Mouse (Mus musculus) hindbrain, embryonic 15.5 days (tissue): Measurements from ENCODE around the gene Dct. TPM values are rescaled to one million over a fixed set of nuclear protein-coding genes. Genes with fewer than 3 reads are reported as not detected.

Experiments used
- ATAC-seq: fragments of 200-750 bp; cut with Nextera tagmentation; 2 replicates; pipeline ENCODE4 v1.8.0; 2017; ENCODE audit warnings: low read depth, moderate number of reproducible peaks, moderate TSS enrichment; ENCODE audit not compliant: low FRiP score
- H3K27ac ChIP-seq: fragments of 300-500 bp; sonication (generic); replicated peaks from 2 replicates; pipeline ENCODE4 v1.5.1; 2015; ENCODE audit warnings: mild to moderate bottlenecking, inconsistent platforms
- H3K27me3 ChIP-seq: fragments of 300-500 bp; sonication (generic); 2 replicates; pipeline ENCODE4 v1.6.1; 2015; ENCODE audit warnings: control low read depth, inconsistent platforms
- H3K36me3 ChIP-seq: fragments of 300-500 bp; sonication (generic); 2 replicates; pipeline ENCODE4 v1.6.1; 2015; ENCODE audit warnings: control low read depth, inconsistent platforms
- H3K4me1 ChIP-seq: fragments of 300-500 bp; sonication (generic); replicated peaks from 2 replicates; pipeline ENCODE4 v1.6.1; 2015; ENCODE audit warnings: control low read depth, inconsistent platforms
- H3K4me2 ChIP-seq: fragments of 300-500 bp; sonication (generic); 2 replicates; pipeline ENCODE4 v1.6.1; 2015; ENCODE audit warnings: moderate library complexity, mild to moderate bottlenecking, inconsistent platforms
- H3K4me3 ChIP-seq: fragments of 300-500 bp; sonication (generic); 2 replicates; pipeline ENCODE4 v1.5.1; 2015; ENCODE audit warnings: mild to moderate bottlenecking, inconsistent platforms
- H3K9ac ChIP-seq: fragments of 300-500 bp; sonication (generic); 2 replicates; pipeline ENCODE4 v1.6.1; 2015; ENCODE audit warnings: inconsistent platforms
- H3K9me3 ChIP-seq: fragments of 300-500 bp; sonication (generic); 2 replicates; pipeline ENCODE4 v1.6.1; 2016; ENCODE audit warnings: control low read depth, inconsistent platforms
- WGBS: fragments of 180-500 bp; shearing (Covaris S2); methylation state at CpG from one replicate; pipeline ENCODE4 v1.1.7; 2015; 5-methylcytosine and 5-hydroxymethylcytosine counted together
- polyA plus RNA-seq: library from polyadenylated mRNA; unstranded; fragments of >200 nt; fragmentation: Nextera tagmentation; extraction: Ambion mirVana; gene quantifications from 2 replicates; pipeline ENCODE4 v1.2.1, GENCODE M21; 2015

The Dct gene
- polyA plus RNA-seq, 1 experiment from 2014 or later, result 1.1 TPM

GRCm38 (mm10) chr14:117988444-117988843 lies 63.6 kb downstream of the Dct start:
- no peak overlapping the region for H3K4me2 ChIP-seq
- H3K4me3 ChIP-seq, result no peak overlapping the region
- no peak for ATAC-seq
- H3K36me3 ChIP-seq, result no peaks in the 10 kb centered on the region
- no peaks in the 10 kb centered on the region for H3K9me3 ChIP-seq
- H3K9ac ChIP-seq, result no peak overlapping the region
- no peaks in the 10 kb centered on the region for H3K4me1 ChIP-seq
- no peak overlapping the region for H3K27ac ChIP-seq
- no peaks in the 10 kb centered on the region for H3K27me3 ChIP-seq
- 85% methylated on average over 10 of the region's 10 CpGs for WGBS

DNA sequence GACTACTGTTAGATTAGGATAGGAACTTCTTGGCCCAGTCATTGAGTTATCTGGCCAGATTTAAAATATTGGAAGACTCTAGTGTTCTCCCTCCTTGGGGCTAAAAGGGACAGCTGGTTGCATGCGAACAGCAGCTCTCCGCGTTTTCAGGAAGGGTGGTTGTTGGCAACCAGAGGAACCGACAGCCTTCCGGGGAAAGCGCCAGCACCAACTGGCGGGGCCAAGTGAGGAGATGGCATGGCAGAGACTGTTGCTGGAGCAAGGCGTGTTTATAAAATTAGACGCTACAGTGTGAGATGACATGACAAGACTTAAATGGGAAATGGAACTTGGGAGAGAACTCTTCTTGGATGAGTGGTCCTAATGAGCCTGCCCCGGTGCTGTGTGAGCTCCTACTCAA lies 70.5 kb downstream of the Dct start:
- Histone ChIP-seq H3K9ac (no peak overlapping the region), H3K4me3 (no peak overlapping the region), H3K36me3 (no peaks in the 10 kb centered on the region), H3K27me3 (no peaks in the 10 kb centered on the region), H3K27ac (no peak overlapping the region), H3K4me1 (no peaks in the 10 kb centered on the region), H3K4me2 (no peak overlapping the region), H3K9me3 (no peaks in the 10 kb centered on the region)
- 92% methylated on average over 10 of the region's 10 CpGs for WGBS
- ATAC-seq, result no peak

DNA sequence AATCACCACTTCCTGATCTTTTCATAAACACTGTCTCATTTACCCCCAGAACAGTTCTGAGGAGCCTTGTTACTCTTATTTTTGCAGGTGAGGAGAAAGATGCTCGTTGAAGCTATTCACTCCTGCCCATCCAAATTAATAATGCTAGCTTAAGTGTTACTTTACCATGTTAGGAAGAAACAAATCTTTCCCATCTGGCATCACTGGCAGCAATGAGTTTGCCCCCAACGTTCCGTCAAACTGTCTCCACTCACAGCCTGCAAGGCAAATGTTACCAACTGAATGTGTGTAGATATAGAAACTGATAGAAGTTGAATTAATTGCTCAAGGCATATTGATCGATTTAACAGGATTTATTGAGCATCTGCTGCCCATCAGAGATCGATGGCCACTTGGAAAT lies 79.5 kb downstream of the Dct start:
- no peak overlapping the region for H3K27ac ChIP-seq
- no peak for ATAC-seq
- H3K36me3 ChIP-seq, result no peaks in the 10 kb centered on the region
- H3K4me2 ChIP-seq, result no peak overlapping the region
- H3K4me3 ChIP-seq, result no peak overlapping the region
- no peaks in the 10 kb centered on the region for H3K27me3 ChIP-seq
- H3K4me1 ChIP-seq, result no peaks in the 10 kb centered on the region
- no peaks in the 10 kb centered on the region for H3K9me3 ChIP-seq
- no peak overlapping the region for H3K9ac ChIP-seq
- WGBS, result 89% methylated on average over 5 of the region's 5 CpGs

Other genes with a start within 250 kb of the Dct start
- gene Tgds, start 80.5 kb upstream of the Dct start, polyA plus RNA-seq, result 15.1 and 17.2 TPM in 2 replicates
- gene Gpr180, start 84.9 kb upstream of the Dct start, polyA plus RNA-seq, result 45.6 and 47.5 TPM in 2 replicates
- gene Sox21, start 184.8 kb upstream of the Dct start, polyA plus RNA-seq, result 6.0 and 6.3 TPM in 2 replicates
- not detected in 2 replicates for gene Gm9376, start 214.7 kb upstream of the Dct start, polyA plus RNA-seq